Mouse (Mus musculus) kidney, adult 10 weeks (tissue): ENCODE results near the gene Sppl2b. TPM values are rescaled to one million over a fixed set of nuclear protein-coding genes. Genes with fewer than 3 reads are reported as not detected.

Experiments
- polyA plus RNA-seq: library from polyadenylated mRNA; stranded (reverse); fragments of 350-450 nt; fragmentation: Illumina TruSeq; extraction: RNeasy Lipid Tissue Mini Kit (QIAGEN cat#74804); gene quantifications from one replicate; pipeline ENCODE4 v1.2.3, GENCODE M21; 2014; ENCODE audit warnings: low read depth, low replicate concordance

Sppl2b gene
- polyA plus RNA-seq = not detected

GRCm38 (mm10) chr10:80854913-80855748, at the start of gene Sppl2b, which contains the start of gene Lsm7:
TSS of gene Sppl2b (plus strand) at chr10:80855275.
TSS of gene Lsm7 (minus strand) at chr10:80855209.

GRCm38 (mm10) chr10:80813366-80813765, 41.7 kb upstream of the Sppl2b start, which contains the start of gene Jsrp1:
TSS of gene Jsrp1 (minus strand) at chr10:80813498.

GRCm38 (mm10) chr10:80826151-80827062, 28.7 kb upstream of the Sppl2b start, which contains the start of gene Oaz1:
TSS of gene Oaz1 (plus strand) at chr10:80826656.

DNA sequence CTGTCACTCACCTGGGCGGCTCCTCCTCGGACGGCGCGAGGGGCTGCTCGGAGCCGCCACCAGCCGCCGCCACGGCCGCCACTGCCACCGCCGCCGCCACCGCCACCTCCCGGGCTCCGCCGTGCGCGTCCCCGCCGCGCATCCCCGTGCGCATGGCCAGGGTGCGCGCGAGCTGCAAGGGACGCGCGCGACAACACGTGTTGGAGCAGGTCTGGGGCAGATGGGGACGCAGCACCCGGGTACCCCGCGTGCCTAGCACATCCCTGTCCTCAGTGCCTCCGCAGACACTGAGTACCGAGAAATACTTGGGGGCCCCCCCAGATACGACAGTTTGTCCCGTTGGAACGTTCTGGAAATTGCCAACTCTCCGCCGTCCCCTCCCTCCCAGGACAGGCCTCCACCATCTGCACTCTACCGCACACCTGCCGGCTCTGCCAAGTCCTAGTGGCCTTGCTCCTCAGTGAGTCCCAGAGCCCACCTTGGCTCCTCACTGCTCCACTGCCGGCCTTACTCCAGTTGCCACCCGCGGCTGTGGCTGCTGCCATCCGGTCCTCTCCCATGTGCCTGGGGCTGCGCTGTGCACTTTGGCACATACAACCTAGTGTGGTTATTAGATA, 11.0 kb upstream of the Sppl2b start, which contains the start of gene Lingo3:
Lingo3 (minus strand) TSS at position 109 of the 617 bp plus-strand sequence.

DNA sequence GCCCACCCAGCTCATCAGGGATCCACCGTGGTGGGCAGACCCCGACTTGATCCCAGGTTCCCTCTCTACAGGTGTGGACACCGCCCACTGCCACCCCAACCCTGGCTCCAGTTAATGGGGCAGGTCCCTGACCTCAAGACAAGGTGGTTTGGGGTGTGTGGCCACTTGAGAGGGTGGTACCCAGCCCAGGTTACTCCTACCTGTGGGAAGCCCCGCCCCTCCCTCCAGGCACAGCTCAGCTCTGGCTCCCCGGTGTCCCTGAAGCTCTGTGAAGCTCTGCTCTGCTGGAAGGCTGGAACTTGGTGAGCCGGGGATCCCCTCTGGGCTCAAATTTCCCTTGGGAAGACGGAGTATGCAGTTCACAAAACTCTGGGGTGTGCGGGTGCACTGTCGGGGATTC, 16.5 kb downstream of the Sppl2b start, which contains the start of gene Tmprss9:
Tmprss9 (plus strand) TSS at position 268 of the 400 bp plus-strand sequence.

DNA sequence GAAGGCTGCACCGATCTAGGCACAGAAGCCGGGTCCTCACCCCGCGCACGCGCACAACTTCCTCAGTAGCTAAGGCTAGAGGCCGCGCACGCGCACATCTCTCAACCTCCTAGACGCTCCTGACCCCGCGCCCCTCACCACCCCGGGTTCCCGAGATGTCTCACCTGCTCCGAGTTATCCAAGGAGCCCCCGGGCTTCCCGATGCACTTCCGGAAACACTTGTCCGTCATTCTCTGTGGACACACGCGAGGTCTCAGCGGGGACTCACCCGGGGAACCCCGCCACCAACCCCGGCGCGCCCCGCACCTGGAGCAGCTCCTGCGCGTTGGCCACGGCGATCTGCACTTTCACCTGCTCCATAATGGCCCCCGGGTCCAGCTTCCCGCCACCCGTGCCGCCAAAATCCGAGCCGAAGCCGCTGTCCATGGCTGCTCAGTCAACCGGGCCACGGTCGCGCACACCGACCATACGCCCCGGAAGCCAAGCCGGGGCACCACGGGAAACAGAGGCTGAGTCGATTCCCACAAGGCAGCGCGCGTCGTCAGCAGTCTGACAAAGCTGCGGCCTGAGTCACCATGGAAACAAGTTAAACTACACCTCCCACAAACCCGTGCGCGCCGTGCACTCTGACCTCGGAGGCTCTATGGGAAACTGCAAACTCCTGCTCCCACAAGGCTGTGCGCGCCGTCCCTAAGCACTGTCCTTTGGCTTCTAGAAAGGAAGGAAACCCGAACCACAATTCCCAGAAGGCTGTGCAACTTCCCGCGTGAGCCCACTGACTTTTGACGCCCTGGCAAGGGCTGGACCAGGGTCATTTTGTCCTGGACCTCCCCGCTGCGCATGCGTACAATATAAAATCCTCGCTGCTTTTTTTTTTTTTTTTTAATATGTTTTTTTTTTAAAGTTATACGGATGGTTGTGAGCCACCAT, 45.5 kb downstream of the Sppl2b start, which contains the start of gene Timm13:
Timm13 (minus strand) TSS at position 652 of the 930 bp plus-strand sequence.

GRCm38 (mm10) chr10:80917779-80918434, 62.8 kb downstream of the Sppl2b start, which contains the start of gene Lmnb2:
TSS of gene Lmnb2 (minus strand) at chr10:80918245.

Other genes starting within 250 kb of the Sppl2b start
- gene Gm49322, start 249.3 kb upstream of the Sppl2b start, polyA plus RNA-seq = not detected
- gene Csnk1g2, start 232.4 kb upstream of the Sppl2b start, polyA plus RNA-seq = 0.53 TPM
- gene Btbd2, start 198.2 kb upstream of the Sppl2b start, polyA plus RNA-seq = 0.36 TPM
- gene Mknk2, start 177.2 kb upstream of the Sppl2b start, polyA plus RNA-seq = 1.8 TPM
- 1.1 TPM for gene Mob3a, start 153.3 kb upstream of the Sppl2b start, polyA plus RNA-seq
- gene Izumo4, start 153.1 kb upstream of the Sppl2b start, polyA plus RNA-seq = 0.89 TPM
- gene Ap3d1, start 113.0 kb upstream of the Sppl2b start, polyA plus RNA-seq = 7.2 TPM
- 1.2 TPM for gene Dot1l, start 100.1 kb upstream of the Sppl2b start, polyA plus RNA-seq
- 2.2 TPM for gene Sf3a2, start 57.1 kb upstream of the Sppl2b start, polyA plus RNA-seq
- gene Plekhj1, start 56.6 kb upstream of the Sppl2b start, polyA plus RNA-seq = 1.5 TPM
- gene Amh, start 50.0 kb upstream of the Sppl2b start, polyA plus RNA-seq = not detected
- not detected for gene Jsrp1, start 41.8 kb upstream of the Sppl2b start, polyA plus RNA-seq
- 171 TPM for gene Oaz1, start 28.6 kb upstream of the Sppl2b start, polyA plus RNA-seq
- gene Lingo3, start 11.2 kb upstream of the Sppl2b start, polyA plus RNA-seq = not detected
- gene Lsm7, start 66 bp upstream of the Sppl2b start, polyA plus RNA-seq = 3.3 TPM
- not detected for gene Tmprss9, start 16.6 kb downstream of the Sppl2b start, polyA plus RNA-seq
- gene Timm13, start 45.7 kb downstream of the Sppl2b start, polyA plus RNA-seq = not detected
- 0.24 TPM for gene Lmnb2, start 63.0 kb downstream of the Sppl2b start, polyA plus RNA-seq
- 2.3 TPM for gene Gadd45b, start 74.8 kb downstream of the Sppl2b start, polyA plus RNA-seq
- 1.1 TPM for gene Gng7, start 159.7 kb downstream of the Sppl2b start, polyA plus RNA-seq
- not detected for gene Diras1, start 170.4 kb downstream of the Sppl2b start, polyA plus RNA-seq
- 0.28 TPM for gene Slc39a3, start 182.2 kb downstream of the Sppl2b start, polyA plus RNA-seq
- 0.61 TPM for gene Sgta, start 204.9 kb downstream of the Sppl2b start, polyA plus RNA-seq
- gene Thop1, start 214.8 kb downstream of the Sppl2b start, polyA plus RNA-seq = not detected
- not detected for gene Creb3l3, start 243.6 kb downstream of the Sppl2b start, polyA plus RNA-seq